Mouse (Mus musculus): ENCODE results near the gene Cblb.

The Cblb gene

DNA sequence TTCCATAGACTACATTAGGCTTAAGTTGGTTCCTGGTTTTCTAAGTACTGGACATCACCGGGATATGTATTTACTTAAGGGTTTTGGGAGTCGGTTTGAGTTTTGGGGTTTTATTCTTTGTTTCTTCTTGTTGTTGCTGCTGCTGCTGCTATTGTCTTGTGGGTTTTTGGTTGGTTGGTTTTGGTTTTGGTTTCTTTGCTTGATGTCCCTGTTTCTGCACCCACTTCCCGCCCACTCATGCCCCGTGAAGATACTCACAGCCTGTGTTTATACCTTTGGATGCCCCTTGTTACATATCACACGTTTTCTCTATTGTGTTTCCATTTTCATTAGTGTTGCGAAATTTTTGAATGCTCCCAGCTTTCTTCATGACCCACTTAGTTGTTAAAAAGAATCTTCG is 169.1 kb downstream of the Cblb start:
- no peak for DNase-seq (ENCODE audit: low spot score)

DNA sequence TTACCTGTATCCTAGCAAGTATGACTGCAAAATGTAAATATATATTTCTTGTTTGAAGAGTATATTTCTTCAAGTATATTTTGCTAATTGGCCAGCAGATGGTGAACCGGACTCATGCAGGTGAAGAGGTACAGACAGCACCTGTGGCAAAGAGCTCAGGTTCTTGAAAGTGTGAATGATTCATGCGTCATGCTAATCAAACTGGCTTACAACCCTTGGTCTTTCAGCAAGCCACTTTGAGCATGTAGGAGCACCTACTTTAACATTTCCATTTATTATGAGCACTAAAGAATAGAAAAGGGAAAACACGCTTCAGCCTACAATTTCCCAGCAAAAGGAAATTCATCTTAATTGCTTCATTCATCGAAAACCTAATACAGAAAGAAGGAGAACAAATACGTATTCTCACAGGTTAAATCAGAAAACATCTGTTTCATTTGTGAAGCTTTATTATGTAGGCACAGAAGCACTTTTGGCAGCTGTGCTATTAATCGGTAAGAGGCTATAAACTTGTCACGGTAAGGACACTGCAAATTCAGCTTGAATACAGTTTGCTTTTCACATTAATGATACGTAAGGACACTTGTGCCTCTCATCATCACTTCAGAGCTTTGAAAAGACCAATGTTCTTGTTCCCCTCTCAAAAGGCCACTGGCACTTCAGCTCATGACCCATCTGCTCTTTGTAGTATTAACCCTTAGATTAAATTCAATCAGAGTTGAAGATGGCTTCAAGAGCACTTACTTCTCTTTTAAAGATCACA is 180.0 kb downstream of the Cblb start:
- no peak for DNase-seq (ENCODE audit: low spot score)

DNA sequence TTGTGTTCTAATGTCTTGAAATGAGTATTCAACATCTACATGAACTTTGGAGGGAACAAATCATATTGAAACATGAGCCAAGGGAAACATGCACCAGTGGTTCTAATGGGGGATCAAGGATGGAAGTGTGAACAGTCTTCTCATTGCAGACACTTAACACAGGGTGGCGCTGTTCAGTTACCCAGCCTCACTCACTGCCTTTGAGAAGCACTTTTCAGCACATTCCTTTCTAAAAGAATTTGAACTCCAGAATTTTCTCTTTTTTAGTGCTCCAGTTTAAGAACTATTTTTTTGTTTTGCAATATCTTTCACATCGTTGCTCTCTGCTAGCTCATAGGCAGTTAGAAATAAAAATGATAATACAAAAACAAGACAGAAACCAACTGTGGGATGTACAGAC is 188.0 kb downstream of the Cblb start:
- DNase-seq (ENCODE audit: low spot score) = peak; percentile 55

DNA sequence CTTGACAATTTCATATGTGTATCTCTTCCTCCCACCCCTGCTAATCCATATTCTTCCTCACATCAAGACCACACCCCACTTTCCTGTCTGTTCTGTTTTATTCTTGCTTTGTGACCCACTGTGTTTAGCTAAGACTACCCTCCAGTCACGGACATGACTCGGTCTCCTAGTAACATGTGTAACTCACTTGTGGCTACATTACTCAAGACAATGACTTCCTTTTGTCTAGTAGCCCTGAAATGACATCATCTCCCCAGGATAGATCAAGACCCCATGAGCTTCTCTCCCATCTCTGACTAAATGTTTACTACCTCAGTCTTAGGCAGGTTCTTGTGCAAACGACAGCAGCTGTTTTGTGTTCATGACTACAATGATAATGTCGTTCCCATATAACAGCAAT is 191.9 kb downstream of the Cblb start:
- no peak for DNase-seq (ENCODE audit: low spot score)

DNA sequence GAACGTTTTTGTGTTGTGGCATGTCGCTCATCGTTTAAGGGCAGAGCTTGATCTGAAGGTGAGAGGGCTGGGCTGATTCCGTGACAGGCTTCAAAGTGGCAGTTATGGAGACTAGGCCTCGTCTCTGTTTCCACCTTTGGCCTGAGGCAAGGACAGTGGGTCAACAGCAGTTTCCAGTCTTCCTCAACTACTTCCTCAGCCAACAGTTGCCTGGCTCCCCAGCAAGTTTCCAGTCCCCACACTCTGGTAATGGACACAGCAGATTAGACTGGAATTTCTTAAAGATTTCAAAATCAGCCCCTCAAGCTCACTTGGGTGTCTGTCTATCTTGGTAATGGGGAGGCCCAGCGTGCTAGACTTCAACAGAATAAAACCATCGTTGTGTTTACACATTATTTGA is 198.4 kb downstream of the Cblb start:
- no peak for DNase-seq (ENCODE audit: low spot score)

DNA sequence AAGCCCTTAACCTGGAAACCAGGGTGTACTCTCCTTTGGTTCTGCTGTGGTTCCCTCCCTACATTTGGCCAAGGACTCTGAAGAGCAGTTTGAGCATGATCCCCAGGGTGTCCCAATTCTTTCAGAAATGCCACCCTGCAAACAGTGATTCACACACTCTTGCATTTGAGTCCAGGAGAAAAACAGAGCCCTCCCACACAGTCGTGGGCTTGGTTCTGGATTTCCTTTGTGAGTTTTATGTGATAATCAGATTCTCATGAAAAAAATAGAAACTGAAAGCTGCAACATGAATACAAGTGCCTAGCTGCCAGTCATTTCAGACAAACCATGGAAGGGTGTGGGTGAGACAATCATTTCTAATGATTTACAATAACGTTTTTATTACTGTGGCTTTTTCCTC is 198.9 kb downstream of the Cblb start:
- DNase-seq (ENCODE audit: low spot score) = no peak

DNA sequence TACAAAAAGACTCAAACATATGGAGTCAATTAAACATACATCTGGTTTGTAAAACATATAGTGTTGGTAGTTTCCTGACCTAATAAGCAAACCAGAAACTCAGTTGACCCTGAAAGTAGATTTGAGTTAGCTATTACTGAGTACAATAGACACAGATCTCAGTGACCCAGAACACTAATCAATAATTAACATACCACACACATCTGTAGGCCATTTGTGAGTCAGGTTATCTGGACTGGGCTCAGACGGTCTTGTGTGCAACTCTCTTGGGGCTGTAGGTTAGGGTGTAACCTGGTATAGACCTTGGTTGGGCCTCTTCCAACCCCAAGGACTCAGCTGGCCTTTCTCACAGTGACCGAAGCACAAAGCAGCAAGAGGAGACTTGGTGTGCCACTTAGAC is 211.1 kb downstream of the Cblb start:
- no peak for DNase-seq (ENCODE audit: low spot score)

DNA sequence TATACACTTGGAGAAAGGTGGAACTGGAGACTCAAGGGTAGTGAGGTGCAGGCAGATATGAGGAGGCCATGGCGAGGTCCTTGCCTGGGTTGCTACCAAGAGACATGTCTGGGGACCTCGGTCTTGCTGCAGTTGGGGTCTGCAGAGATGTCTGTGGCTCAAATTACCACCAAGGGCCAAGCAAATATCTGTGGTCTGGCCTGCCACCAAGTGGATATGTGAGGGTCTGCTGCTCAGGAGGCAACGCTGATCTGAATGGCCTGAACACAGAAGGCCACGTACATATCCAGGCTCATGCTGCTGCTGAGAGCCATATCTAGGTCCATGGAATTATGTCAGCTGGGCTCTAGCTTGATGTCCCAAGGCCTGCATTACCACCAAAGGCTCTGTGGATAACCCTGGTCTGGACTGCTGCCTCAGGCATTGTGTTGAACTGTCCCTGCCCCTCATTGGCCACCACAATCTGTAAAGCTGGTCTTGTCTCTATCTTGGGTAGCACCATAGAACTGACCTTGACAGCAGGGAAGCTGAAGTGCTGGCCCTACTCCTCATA is 212.5 kb downstream of the Cblb start:
- no peak for DNase-seq (ENCODE audit: low spot score)

DNA sequence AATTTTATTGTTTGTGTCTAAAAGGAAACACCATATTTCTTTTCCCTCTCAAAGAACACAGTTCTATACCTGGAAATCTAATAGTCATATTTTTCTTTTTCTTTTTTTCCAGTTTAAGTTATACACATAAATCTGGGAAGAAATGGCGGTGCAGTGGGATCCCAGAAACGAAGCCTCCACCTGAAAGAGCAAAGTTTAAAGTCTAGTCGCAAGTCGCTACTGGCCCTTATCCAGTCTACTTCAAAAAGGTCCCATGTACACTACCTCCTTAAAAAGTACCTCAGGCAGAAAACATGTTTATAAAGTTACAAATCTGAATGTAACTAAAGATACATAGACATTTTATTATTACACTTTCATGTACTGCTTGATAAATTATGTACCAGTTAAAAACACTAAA is 219.2 kb downstream of the Cblb start:
- DNase-seq (ENCODE audit: low spot score) = no peak

DNA sequence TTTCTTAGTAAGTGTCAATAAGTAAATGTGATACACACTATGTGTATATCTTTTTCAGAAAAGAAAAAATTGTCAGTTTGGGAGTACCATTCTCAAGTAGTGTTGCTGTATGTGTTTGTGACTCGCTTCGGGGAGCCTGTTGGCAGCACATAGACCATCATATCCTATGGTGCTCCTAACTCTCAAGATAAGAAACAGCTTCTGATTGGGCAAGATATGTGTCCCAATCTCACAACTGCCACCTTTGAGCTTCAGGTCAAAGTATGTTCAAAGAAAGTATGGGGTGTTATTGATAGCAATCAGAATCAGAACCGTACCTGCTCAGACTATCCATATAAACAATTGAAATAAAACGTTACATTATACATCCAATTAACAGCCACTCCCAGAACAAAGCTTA is 219.9 kb downstream of the Cblb start:
- no peak for DNase-seq (ENCODE audit: low spot score)

All from testis, postnatal 10 days (tissue).